Mouse (Mus musculus): ENCODE measurements around the gene Snx13.
A peak's percentile ranks its signal among the peaks of the same experiment; 100 is the strongest.

The Snx13 gene

DNA sequence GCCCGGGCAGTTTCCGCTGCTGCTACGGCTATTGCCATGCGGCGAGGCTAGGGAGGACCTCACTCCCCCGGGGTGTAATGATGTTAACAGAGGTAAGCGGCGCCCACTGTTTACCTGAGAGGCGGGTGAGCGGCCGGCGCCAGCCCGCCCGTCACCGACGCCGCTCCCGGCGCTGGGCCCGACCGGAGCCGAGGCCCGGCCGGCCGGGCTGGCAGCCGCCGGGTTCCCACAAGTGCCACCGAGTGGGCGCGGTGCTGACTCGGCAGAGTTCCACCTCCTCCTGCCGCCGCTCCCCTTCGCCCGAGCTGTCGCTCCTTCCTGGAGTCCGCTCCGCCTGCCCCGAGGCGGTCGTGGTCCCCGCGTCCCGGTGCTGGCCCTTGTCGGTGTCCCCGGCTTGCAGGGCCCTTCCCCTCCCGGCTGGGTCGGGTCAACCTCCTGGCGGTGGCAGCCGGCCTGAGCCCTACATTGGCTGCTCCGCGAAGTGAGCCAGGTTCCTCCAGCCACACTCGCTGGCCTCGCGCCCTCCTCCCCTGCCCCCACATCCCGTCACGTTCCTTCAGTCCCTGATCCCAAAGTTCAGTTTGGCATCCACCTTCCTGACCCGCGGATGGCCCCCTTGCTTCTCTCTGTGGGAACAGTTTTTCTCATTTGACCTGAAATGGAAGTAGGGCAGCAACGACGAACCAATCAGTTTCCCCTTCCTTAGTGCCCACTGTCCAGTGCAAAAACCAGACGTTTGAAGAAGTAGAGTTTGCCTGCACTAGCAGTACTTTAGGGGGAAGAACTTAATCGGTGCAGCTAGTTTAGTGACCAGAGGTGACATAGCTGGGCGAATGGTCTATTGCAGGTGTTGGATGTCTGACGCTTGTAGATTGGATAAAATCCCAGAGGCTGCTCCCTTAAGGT, 587 bp downstream of the Snx13 start:
- peak; percentile 30 to 46 for DNase-seq (ENCODE audit: low read depth in 2 of 2, low spot score in 2 of 2)

DNA sequence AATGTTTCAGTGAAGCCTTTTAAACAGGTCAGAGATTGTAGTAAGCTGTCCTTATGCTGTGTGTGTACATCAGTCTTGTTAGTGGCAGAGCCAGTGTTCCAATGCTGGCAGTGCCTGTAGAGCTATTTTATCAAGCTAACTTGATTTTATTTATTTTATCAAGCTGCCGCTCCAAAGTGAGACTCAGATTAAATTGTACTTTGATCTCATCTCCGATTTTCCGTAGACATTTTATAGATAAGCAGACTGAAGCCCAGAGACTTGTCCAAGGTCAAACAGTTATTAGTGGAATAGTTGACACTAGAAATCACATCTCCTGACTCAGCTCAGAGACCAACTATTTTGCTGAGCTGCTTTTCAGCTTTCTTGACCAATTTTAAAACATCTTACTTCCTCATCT, 1.9 kb downstream of the Snx13 start:
- DNase-seq (ENCODE audit: low read depth in 2 of 2, low spot score in 2 of 2), result no peak

DNA sequence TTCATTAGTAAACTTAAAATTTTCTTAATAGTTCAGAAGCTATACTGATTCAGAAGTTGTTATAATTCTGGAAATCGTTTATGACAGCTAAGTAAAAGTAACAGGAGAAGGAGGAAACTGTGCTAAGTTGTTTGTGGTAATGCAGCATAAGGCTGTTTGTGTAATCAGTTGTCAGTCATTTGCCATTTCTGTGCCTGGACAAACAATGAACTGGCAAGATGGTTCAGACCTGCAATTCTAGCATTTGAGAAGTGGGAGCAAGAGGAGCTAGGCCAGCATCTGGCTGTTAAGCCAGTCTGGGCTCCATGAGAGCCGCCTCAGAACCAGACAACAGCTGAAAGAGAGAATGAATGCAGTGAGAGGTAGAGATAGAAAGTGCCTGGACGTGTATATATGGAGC, 3.5 kb downstream of the Snx13 start:
- DNase-seq (ENCODE audit: low read depth in 2 of 2, low spot score in 2 of 2), result no peak

DNA sequence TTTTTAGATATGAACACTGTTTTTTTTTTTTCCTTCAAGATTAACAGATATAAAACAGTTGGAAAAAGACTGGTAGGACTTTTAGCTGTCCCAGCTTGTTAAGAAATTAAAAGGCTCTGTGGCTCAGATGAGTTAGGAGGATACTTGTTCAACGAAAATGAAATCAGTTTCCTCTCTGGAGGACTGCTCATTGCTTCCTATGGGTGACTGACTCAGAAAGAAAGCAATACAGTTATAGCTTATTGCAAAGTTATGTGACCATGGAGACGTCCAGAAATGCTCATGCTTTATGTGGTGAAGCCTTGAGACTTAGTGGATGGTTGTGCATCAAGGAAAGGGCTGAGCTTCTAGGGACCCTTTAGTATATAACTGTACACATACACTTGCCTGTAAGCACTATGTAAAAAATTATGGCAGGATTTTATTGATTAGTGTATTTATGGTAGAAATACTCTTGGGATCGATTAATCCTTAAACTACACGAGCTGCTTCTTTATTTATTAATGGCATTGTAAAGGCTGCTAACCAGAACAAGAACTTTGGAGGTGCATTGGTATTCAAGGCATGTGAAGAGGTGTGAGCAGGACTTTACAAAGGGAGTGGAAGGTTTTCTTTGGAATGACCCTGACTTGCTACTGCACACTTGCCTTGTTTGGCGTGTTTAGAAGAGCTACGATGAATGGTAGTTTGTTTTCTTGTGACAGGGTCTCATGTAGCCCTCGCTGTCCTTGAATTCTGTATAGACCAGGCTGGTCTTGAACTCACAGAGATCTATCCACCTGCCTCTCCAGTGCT, 4.2 kb downstream of the Snx13 start:
- DNase-seq (ENCODE audit: low read depth in 2 of 2, low spot score in 2 of 2), result no peak

DNA sequence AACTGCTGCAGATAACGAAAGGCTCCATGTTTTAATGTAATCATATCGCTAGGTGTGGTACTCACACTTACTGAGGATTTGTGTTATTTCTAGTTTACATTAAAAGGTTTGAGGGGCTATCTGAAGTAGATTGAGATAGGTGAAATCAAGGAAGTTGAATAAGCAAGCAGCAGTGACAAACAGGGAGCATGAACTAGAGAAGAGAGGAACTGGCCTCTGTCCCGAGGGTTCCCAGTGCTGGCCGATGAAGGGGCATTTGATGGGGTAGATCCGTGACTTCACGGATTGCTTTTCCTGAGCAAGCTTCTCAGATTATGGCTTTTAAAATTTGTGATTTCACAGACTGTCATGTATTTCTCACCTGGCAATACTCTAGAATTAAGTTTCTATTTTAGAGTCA, 7.4 kb downstream of the Snx13 start:
- DNase-seq (ENCODE audit: low read depth in 2 of 2, low spot score in 2 of 2), result no peak

DNA sequence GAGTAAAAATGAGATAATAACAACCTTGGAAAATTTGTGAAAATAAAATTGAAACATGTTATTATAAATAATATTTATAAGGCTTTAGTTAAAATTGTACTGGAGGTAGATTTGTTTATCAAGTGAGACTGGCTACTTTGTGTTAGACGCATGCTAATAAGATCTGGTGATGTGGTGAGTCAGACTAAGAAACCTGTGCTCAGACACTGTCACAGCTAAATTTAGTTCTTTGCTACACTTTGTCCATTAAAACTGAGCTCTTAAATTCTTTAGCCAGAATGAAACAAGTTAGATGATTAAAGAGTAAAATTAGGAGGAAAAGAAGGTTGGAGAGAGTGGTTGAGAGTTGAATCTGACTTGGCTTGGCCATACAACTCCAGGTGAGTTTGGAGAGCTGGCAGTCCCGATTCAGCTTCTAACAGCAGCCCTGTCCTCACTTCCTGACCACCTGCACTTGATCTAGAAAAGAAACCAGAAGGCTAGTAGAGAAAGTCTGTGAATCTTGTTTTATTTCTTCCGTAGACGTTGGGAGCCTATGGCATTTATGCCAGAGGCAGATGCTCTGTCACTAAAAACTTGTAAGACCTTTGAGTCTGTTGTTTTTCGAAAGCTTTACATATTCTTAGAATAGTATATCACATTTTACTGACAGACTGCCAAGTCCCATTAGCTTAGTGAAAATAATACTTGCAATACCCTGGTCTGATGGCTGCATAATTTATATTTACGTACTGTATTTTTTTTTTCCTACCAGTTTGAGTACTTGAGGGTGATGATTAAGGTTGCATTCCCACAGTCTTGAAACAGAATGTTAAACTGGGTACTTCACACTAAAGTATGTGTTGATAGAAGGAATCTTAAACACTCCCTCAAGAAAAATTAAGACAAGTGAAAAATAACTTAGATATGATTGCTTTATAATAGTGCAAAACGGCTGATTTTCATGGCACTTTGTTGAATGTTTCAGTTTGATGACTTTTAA, 8.4 kb downstream of the Snx13 start:
- no peak for DNase-seq (ENCODE audit: low read depth in 2 of 2, low spot score in 2 of 2)

DNA sequence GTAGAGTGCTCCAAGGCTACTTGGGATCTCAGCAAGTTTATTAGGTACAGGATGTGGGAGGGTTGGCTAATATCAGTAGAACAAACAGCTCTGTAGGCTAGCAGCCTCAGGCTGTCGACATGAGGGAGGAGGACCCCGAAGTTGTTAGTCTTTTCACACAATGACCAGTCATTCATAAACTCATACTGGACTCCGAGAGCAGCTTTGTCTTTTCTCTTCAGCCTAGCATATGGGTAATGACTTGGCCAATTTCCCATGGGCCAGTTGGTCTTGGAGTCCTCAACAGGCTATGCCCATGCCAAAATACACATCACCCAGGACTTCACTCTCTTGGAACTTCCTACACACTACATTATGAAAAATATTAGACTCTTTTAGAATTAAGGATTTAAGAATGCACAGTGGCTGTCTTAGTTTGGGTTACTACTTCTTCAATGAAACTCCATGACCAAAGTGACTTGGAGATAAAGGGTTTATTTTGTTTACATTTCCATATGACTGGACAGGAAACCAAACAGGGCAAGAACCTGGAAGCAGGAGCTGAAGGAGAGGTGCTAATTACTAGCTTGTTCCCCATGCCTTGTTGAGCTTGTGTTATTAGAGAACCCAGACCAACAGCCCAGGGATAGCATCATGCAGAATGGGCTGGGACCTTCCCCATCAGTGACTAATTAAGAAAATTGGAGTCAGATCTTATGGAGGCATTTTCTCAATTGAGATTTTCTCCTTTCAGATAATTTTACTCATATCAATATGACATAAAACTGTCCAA, 16.9 kb downstream of the Snx13 start:
- DNase-seq (ENCODE audit: low read depth in 2 of 2, low spot score in 2 of 2), result no peak

DNA sequence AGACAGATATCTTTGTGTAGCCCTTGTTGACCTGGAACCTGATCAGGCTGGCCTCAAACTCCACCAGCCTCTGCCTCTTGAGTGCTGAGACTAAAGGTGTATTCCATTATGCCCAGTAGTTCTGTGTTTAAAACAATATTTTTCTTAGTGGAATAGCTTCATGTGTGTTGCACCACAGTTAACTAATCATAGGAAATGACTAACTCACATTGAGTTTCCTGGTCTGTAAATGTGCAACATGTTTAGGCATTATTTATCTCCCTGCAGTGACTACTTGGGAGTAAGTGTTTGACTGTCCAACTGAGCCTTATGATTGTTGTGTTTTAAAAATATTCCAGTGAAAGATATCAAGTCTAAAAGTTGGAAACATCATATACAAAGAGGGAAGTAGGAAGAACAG, 20.6 kb downstream of the Snx13 start:
- DNase-seq (ENCODE audit: low read depth in 2 of 2, low spot score in 2 of 2), result no peak

DNA sequence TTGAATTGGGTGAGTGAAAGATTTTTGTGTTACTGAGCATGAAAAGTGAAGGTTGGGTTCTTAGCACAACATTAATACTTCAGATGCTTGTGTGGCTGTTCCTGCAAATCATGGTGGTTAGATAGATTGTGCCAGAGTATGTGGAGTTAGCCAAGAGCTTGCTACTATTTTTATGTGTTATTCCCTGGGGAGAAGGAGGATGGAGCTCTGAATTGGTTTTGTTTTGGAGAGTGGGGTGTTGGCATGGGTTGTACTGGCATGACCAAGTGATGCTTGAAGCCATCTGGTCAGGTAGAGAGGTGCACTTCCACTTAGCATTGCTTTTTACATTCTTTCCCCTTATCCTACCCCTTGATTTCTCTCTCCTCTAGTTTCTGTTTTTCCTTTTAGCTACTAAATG, 24.4 kb downstream of the Snx13 start:
- DNase-seq (ENCODE audit: low read depth in 2 of 2, low spot score in 2 of 2), result no peak

DNA sequence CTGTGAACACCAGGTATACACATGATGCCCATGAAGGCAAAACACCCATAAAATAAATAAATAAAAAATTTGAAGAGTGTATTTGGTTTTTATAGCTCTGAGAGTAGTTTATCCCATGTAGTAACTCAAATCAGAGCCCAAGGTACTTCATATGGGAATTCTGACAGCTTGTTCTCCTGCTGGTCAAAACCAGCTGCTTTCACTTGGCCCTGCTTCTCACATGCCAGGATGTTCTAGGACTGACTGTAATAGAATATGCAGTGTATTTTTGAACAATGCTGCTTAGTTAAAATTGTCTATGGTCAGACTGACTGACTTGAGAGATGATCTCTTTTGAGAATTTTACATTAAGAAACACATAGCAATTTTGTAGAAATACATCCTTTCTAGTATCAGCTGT, 25.2 kb downstream of the Snx13 start:
- no peak for DNase-seq (ENCODE audit: low read depth in 2 of 2, low spot score in 2 of 2)

DNA sequence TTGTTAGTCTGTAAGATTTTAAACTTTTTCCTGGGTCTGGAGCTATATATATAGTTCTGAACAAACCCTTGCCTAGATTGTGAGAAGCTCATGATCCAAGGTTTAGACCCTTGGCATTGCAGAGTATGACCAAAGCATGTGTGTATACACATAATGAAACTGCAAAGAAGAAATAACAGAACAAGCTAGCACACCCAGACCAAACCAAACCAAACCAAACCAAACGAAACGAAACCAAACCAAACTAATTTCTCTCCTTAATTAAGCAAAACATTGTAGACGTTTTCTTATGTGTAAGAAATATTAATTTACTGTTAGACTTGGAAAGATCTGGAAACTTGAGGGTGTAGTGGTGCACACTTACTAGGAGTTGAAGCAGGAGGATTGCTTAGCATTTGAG, 29.0 kb downstream of the Snx13 start:
- DNase-seq (ENCODE audit: low read depth in 2 of 2, low spot score in 2 of 2), result no peak

DNA sequence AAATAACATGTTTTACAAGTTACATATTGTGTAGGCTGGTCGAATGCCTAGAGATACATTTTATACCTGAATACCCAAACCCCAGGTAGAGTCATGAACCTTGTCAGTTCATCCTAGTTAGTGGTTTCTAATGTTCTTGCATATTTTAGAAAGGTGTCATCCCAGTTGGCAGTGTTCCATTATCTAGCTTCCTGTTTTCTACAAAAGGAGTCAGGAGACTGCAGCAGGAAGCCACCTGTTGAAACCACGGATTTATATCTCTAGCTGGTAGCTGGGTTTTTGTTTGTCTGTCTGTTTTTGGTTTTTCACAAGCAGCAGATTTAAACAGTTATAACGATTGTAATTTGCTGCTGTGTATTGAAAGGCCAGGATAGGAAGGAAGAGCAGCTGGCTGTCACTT, 76.6 kb downstream of the Snx13 start:
- DNase-seq (ENCODE audit: low read depth in 2 of 2, low spot score in 2 of 2), result no peak

DNA sequence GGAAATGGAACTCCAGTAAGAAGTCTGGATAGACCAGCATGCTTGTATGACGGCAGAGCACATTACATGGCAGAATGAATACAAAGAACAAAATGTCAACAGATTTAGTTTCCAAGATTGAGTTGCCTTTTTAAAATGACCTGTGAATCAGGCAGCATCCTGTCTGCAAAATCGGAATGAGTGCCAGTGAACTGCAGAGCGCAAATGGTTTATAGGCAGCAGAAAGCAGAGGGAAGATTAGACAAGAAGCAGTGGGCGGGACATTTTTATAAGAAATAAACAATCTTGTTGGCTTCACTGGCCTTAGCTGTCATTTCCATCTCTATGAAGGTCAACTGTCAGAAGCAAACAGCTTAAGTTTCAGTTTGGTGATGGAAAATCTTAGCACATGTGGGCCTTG, 106.2 kb downstream of the Snx13 start:
- DNase-seq (ENCODE audit: low read depth in 2 of 2, low spot score in 2 of 2), result no peak

DNA sequence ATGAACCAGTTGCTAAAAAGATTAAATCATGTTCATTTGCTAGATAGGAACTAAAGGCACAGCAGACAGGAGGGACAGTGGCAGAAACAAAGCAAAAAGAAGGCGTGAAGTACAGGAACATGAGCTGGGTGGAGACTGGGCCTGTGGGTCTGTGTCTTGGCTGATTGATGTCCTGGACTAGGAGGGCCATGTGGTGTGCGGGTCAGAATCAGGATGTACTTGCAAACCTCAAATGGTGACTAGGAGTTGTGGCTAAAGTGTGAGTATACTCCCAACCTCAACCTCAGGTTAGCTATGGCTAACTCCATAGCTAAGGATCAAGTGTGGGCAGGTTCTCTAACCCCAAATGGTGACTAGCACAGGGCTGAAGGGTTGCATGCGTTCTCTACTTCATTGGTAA, 107.2 kb downstream of the Snx13 start:
- DNase-seq (ENCODE audit: low read depth in 2 of 2, low spot score in 2 of 2), result no peak

DNA sequence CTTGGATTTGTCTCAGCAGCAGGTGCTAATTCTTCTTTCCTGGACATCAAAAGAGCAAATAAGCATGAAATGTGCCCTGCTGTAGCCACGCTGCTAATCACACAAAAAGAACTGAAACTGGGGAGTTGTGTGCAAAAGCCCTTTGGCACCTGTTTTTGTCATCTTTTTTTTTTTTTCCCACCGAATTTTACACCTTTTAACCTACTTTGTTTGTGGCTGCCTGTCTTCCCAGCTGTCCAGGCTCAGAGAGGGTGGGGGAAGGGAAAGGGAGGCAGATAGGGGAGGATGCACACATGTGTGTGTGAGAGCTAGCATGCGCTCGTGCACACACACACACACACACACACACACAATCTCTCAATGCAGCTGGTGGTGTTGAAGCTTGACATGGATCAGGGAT, 110.3 kb downstream of the Snx13 start:
- DNase-seq (ENCODE audit: low read depth in 2 of 2, low spot score in 2 of 2), result no peak

DNA sequence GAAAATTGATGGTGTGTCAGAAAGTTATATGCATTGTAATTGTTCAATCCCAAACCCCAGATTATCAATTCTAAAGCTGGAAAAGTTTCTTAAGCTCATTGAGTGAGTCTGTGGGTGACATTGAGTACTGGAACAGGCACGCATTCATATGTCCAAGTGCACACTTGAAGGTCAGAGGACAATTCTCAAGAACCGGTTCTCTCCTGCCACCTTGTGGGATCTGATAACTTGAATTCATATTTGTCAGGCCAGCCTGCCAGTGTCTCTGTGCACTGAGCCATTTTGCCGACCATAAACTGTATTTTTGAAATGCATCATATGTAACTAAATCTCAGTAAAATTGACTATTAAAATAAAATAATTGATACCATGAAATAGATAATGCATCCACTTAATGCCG, 114.7 kb downstream of the Snx13 start:
- DNase-seq (ENCODE audit: low read depth in 2 of 2, low spot score in 2 of 2), result no peak

DNA sequence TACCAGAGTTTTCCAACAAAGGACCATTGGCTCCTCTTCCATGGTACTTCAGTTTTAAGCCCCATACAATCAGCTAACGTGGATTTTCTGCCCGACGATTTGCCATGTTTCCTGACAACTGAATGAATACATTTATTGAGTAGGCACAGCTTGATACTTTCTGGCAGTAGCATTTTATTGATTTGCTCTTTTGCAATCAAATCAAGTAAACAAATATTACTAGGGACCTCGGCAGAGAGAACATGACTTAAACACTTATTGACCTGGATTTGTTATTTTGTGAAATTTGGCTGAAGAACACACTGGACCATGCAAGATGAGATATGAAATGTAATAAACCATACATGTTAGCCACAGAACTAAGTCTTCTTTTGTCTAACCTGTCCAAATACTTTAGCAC, 123.3 kb downstream of the Snx13 start:
- no peak for DNase-seq (ENCODE audit: low read depth in 2 of 2, low spot score in 2 of 2)

DNA sequence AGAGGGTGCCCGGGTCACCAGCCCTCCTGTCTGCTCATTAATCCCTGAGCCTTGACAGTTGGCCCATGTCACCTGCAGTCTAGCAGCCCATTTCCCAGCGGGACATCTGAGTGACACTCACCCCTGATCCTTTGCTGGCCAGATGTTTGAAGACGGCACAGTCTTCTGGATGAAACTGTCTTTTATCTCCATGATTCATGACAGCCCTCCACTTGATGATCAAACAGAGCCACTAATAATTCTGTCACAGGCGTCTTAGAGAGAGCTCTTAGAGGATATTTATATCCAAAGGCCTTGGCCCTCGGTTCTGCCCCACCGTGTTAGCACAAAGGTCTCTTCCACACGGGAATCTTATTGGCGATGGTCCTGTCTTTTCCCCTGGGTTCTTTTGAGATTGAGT, 129.0 kb downstream of the Snx13 start:
- no peak for DNase-seq (ENCODE audit: low read depth in 2 of 2, low spot score in 2 of 2)

DNA sequence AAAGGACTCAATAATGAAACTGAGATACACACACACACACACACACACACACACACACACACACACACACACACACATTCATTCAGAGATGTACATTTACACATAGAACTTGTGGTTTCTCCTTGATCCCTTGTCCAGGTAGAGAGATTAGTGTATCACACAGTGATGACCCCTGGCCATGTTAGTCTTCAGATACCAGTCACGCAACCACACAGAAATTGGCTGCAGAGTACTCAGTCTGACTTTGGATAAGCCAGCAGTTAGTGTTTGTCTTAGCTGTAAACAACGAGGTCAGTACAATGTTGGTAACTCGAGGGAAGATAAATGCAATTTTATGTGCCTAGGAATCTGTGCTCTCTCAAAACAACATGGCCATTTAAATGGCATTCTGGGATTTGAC, 129.6 kb downstream of the Snx13 start:
- no peak for DNase-seq (ENCODE audit: low read depth in 2 of 2, low spot score in 2 of 2)

DNA sequence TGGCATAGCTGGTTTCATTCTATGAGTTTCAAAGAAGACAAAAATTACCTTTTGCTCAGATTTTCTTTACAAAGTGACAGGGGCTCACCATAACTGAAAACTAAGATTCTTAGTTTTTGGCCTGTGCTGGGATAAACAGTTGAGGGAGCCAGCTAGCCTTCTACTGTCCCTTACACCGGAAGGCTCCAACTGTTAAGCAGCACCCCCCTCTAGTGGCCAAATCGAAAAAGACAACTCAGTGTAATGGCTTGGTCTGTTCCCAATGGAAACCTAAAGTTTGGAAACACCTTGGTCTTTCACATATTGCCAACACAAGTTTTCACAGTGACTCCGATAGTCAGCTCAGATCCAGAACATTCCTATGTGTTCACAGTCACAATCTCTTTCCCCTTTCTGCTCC, 135.7 kb downstream of the Snx13 start:
- DNase-seq (ENCODE audit: low read depth in 2 of 2, low spot score in 2 of 2), result peak; percentile 52 to 69

DNA sequence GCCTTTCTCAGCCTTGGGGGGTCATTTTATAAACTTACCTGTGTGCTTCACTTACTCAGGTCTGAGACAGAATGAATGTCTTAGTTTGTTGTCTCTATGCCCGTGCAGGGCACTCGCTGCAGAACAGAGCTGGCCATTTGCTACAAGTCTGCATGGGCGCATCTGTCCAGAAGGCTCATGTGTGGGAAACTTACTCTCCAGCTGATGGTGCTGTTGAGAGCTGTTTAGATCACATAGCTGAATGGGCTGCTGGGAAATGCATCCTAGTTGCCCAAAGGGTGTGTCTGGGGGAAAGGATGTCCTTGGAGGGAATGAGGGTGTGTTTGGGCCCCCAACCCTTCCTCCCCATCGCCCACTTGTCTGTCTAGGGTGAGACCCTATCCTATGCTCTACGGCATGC, 137.3 kb downstream of the Snx13 start:
- DNase-seq (ENCODE audit: low read depth in 2 of 2, low spot score in 2 of 2), result no peak

Data from CD8-positive naive resting alpha-beta T cell, adult 2 months (primary cell).